Mouse (Mus musculus) limb, embryonic 12.5 days (tissue): ENCODE measurements around the gene Ppp2r5c. TPM values are rescaled to one million over a fixed set of nuclear protein-coding genes. Genes with fewer than 3 reads are reported as not detected.

Experiments used
- ATAC-seq: fragments of 200-750 bp; cut with Nextera tagmentation; 2 replicates; pipeline ENCODE4 v1.8.0; 2017; ENCODE audit warnings: low read depth, moderate TSS enrichment; ENCODE audit not compliant: insufficient number of reproducible peaks, insufficient read depth, low FRiP score, low TSS enrichment
- H3K27ac ChIP-seq: fragments of 300-500 bp; sonication (generic); 2 replicates; pipeline ENCODE4 v1.5.1; 2016; ENCODE audit warnings: mild to moderate bottlenecking, moderate library complexity
- H3K27me3 ChIP-seq: fragments of 300-500 bp; sonication (generic); 2 replicates; pipeline ENCODE4 v1.6.1; 2016; ENCODE audit warnings: mild to moderate bottlenecking, moderate library complexity
- H3K36me3 ChIP-seq: fragments of 300-500 bp; sonication (generic); 2 replicates; pipeline ENCODE4 v1.6.1; 2016; ENCODE audit warnings: mild to moderate bottlenecking, moderate library complexity
- H3K4me1 ChIP-seq: fragments of 300-500 bp; sonication (generic); replicated peaks from 2 replicates; pipeline ENCODE4 v1.6.1; 2016
- H3K4me2 ChIP-seq: fragments of 300-500 bp; sonication (generic); 2 replicates; pipeline ENCODE4 v1.6.1; 2016; ENCODE audit warnings: mild to moderate bottlenecking, moderate library complexity
- H3K4me3 ChIP-seq: fragments of 300-500 bp; sonication (generic); replicated peaks from 2 replicates; pipeline ENCODE4 v1.5.1; 2016; ENCODE audit warnings: mild to moderate bottlenecking
- H3K9ac ChIP-seq: fragments of 300-500 bp; sonication (generic); replicated peaks from 2 replicates; pipeline ENCODE4 v1.6.1; 2016; ENCODE audit warnings: mild to moderate bottlenecking, moderate library complexity
- H3K9me3 ChIP-seq: fragments of 300-500 bp; sonication (generic); 2 replicates; pipeline ENCODE4 v1.6.1; 2016; ENCODE audit warnings: mild to moderate bottlenecking, moderate library complexity
- WGBS: fragments of 180-500 bp; shearing (Covaris S2); methylation state at CpG from one replicate; pipeline ENCODE4 v1.1.7; 2016; 5-methylcytosine and 5-hydroxymethylcytosine counted together
- polyA plus RNA-seq: library from polyadenylated mRNA; unstranded; fragments of >200 nt; fragmentation: Nextera tagmentation; extraction: Ambion mirVana; gene quantifications from 2 replicates; pipeline ENCODE4 v1.2.1, GENCODE M21; 2016

Ppp2r5c gene
- polyA plus RNA-seq, 1 experiment from 2014 or later = 153 TPM

- no peak overlapping the region for H3K4me2 ChIP-seq
- no peak overlapping the region for H3K9ac ChIP-seq
- no peaks in the 10 kb centered on the region; the same call in 1 of the 2 replicates for H3K9me3 ChIP-seq
- H3K27me3 ChIP-seq = no peaks in the 10 kb centered on the region
- H3K36me3 ChIP-seq = peaks cover 21% of the 10 kb centered on the region; the same call in 1 of the 2 replicates
- no peak overlapping the region for H3K27ac ChIP-seq
- WGBS = 92% methylated on average over 12 of the region's 12 CpGs
- no peak for ATAC-seq
- H3K4me1 ChIP-seq = peaks cover 14% of the 10 kb centered on the region
- no peak overlapping the region for H3K4me3 ChIP-seq
These were observed 43.2 kb downstream of the Ppp2r5c start for GRCm38 (mm10) chr12:110489946-110490701.

- H3K4me2 ChIP-seq = no peak overlapping the region
- no peak overlapping the region for H3K4me3 ChIP-seq
- 94% methylated on average over 5 of the region's 5 CpGs for WGBS
- H3K4me1 ChIP-seq = peaks cover 7% of the 10 kb centered on the region; the same call in 1 of the 2 replicates
- no peaks in the 10 kb centered on the region for H3K27me3 ChIP-seq
- no peak overlapping the region for H3K27ac ChIP-seq
- H3K36me3 ChIP-seq = peaks cover 21% of the 10 kb centered on the region; the same call in 1 of the 2 replicates
- H3K9me3 ChIP-seq = no peaks in the 10 kb centered on the region; the same call in 1 of the 2 replicates
- no peak overlapping the region for H3K9ac ChIP-seq
- no peak for ATAC-seq
These were observed 45.5 kb downstream of the Ppp2r5c start for GRCm38 (mm10) chr12:110492436-110492835.

GRCm38 (mm10) chr12:110493597-110494369 is 46.9 kb downstream of the Ppp2r5c start:
- Histone ChIP-seq H3K36me3 (peaks cover 16% of the 10 kb centered on the region; the same call in 1 of the 2 replicates), H3K4me1 (peaks cover 18% of the 10 kb centered on the region; the same call in 1 of the 2 replicates), H3K9me3 (no peaks in the 10 kb centered on the region; the same call in 1 of the 2 replicates), H3K4me2 (no peak overlapping the region), H3K9ac (no peak overlapping the region), H3K27me3 (no peaks in the 10 kb centered on the region), H3K27ac (no peak overlapping the region), H3K4me3 (no peak overlapping the region)
- WGBS = 94% methylated on average over 13 of the region's 13 CpGs
- no peak for ATAC-seq

GRCm38 (mm10) chr12:110494846-110495245 is 47.9 kb downstream of the Ppp2r5c start:
- no peaks in the 10 kb centered on the region; the same call in 1 of the 2 replicates for H3K9me3 ChIP-seq
- 83% methylated on average over 2 of the region's 2 CpGs for WGBS
- H3K27me3 ChIP-seq = no peaks in the 10 kb centered on the region
- peaks cover 21% of the 10 kb centered on the region; the same call in 1 of the 2 replicates for H3K4me1 ChIP-seq
- H3K4me2 ChIP-seq = no peak overlapping the region
- ATAC-seq = no peak
- H3K9ac ChIP-seq = no peak overlapping the region
- H3K36me3 ChIP-seq = peaks cover 10% of the 10 kb centered on the region; the same call in 1 of the 2 replicates
- H3K27ac ChIP-seq = no peak overlapping the region
- H3K4me3 ChIP-seq = no peak overlapping the region

GRCm38 (mm10) chr12:110495260-110495659 is 48.3 kb downstream of the Ppp2r5c start:
- Histone ChIP-seq H3K27ac (no peak overlapping the region), H3K4me3 (no peak overlapping the region), H3K36me3 (peaks cover 5% of the 10 kb centered on the region; the same call in 1 of the 2 replicates), H3K9me3 (no peaks in the 10 kb centered on the region; the same call in 1 of the 2 replicates), H3K4me2 (no peak overlapping the region), H3K4me1 (peaks cover 21% of the 10 kb centered on the region; the same call in 1 of the 2 replicates), H3K27me3 (no peaks in the 10 kb centered on the region), H3K9ac (no peak overlapping the region)
- WGBS = 93% methylated on average over 8 of the region's 8 CpGs
- ATAC-seq = no peak

GRCm38 (mm10) chr12:110496016-110496415 is 49.1 kb downstream of the Ppp2r5c start:
- peaks cover 21% of the 10 kb centered on the region; the same call in 1 of the 2 replicates for H3K4me1 ChIP-seq
- H3K9ac ChIP-seq = no peak overlapping the region
- no peaks in the 10 kb centered on the region for H3K36me3 ChIP-seq
- no peaks in the 10 kb centered on the region for H3K27me3 ChIP-seq
- 48% methylated on average over 5 of the region's 5 CpGs for WGBS
- H3K4me2 ChIP-seq = no peak overlapping the region
- ATAC-seq = no peak
- H3K27ac ChIP-seq = no peak overlapping the region
- no peaks in the 10 kb centered on the region for H3K9me3 ChIP-seq
- H3K4me3 ChIP-seq = no peak overlapping the region

GRCm38 (mm10) chr12:110497013-110497412 is 50.1 kb downstream of the Ppp2r5c start:
- no peak overlapping the region for H3K4me3 ChIP-seq
- H3K9me3 ChIP-seq = no peaks in the 10 kb centered on the region
- H3K4me2 ChIP-seq = no peak overlapping the region
- no peaks in the 10 kb centered on the region for H3K36me3 ChIP-seq
- no peaks in the 10 kb centered on the region for H3K27me3 ChIP-seq
- peaks cover 21% of the 10 kb centered on the region; the same call in 1 of the 2 replicates for H3K4me1 ChIP-seq
- ATAC-seq = no peak
- WGBS = 51% methylated on average over 3 of the region's 3 CpGs
- H3K9ac ChIP-seq = no peak overlapping the region
- no peak overlapping the region for H3K27ac ChIP-seq

- Histone ChIP-seq H3K36me3 (no peaks in the 10 kb centered on the region), H3K4me3 (no peak overlapping the region), H3K4me2 (no peak overlapping the region), H3K9me3 (no peaks in the 10 kb centered on the region), H3K9ac (no peak overlapping the region), H3K4me1 (peaks cover 21% of the 10 kb centered on the region; the same call in 1 of the 2 replicates), H3K27me3 (no peaks in the 10 kb centered on the region), H3K27ac (no peak overlapping the region)
- 55% methylated on average over 8 of the region's 8 CpGs for WGBS
- no peak for ATAC-seq
These were observed 50.6 kb downstream of the Ppp2r5c start for GRCm38 (mm10) chr12:110497485-110497884.

GRCm38 (mm10) chr12:110498283-110499224 is 51.6 kb downstream of the Ppp2r5c start:
- H3K4me3 ChIP-seq = no peak overlapping the region
- H3K36me3 ChIP-seq = no peaks in the 10 kb centered on the region
- no peaks in the 10 kb centered on the region for H3K9me3 ChIP-seq
- no peak overlapping the region for H3K9ac ChIP-seq
- 79% methylated on average over 22 of the region's 22 CpGs for WGBS
- no peak overlapping the region for H3K4me2 ChIP-seq
- H3K27me3 ChIP-seq = no peaks in the 10 kb centered on the region
- 0 out of 2 replicates have a peak overlapping the region, but pooled peaks have one; percentile 7 for H3K27ac ChIP-seq
- H3K4me1 ChIP-seq = peaks cover 21% of the 10 kb centered on the region; the same call in 1 of the 2 replicates
- no peak for ATAC-seq

GRCm38 (mm10) chr12:110499225-110499992 is 52.5 kb downstream of the Ppp2r5c start:
- Histone ChIP-seq H3K4me1 (peaks cover 29% of the 10 kb centered on the region), H3K4me3 (no peak overlapping the region), H3K9me3 (no peaks in the 10 kb centered on the region), H3K27me3 (no peaks in the 10 kb centered on the region), H3K4me2 (no peak overlapping the region), H3K9ac (no peak overlapping the region), H3K27ac (no peak overlapping the region), H3K36me3 (no peaks in the 10 kb centered on the region)
- 77% methylated on average over 14 of the region's 14 CpGs for WGBS
- no peak for ATAC-seq
